Mouse (Mus musculus) adipocyte (in vitro differentiated cells): ENCODE measurements around the gene Gria4.
"Not testable (repeated sequence)": the region's sequence is repeated elsewhere in the genome, so short reads cannot be mapped to it uniquely, and the experiment has no call there.

ENCODE experiments used
- DNase-seq: peaks from one replicate; pipeline ENCODE4 v3.0.0-alpha.2; 2016; ENCODE audit warnings: low spot score

The Gria4 gene

DNA sequence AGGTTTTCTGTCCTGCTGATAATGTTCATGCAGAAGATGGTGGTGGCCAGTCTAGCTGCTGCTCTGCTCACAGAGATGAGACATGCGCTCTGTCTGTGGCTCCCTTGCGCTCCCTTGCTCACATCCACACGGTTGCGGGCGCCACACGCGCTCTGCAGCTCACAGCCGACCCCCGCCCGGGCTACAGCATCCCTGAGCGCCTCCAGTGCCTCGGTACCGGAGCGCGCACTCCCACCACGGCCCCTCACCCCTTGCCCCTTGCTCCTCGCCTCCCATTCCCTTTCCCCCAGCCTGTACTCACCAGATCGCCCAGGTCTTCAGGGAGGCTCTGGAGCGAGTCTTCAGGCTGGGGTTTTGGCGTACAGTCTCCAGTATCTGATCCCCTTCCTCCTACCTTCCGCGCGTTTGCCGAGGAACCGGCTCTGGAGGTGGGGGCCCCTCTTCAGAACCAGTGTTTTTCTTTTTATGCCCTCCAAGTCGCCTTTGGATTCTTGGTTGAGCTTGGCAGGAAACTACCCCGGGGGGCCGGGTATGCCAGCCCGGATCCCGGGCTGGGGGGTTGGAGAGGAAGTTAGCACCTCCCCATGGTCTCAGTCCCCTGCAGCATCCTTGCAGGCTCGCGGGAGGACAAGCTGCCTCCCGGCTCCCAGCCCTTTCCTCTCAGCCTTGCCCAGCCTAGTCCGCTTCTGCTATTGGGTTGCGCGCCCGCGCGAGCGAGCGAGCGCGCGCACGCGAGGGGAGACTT, at the start of gene Gria4:
Gene Gria4 (minus strand): TSS at position 691 of the 745 bp plus-strand sequence.
- DNase-seq: no peak

DNA sequence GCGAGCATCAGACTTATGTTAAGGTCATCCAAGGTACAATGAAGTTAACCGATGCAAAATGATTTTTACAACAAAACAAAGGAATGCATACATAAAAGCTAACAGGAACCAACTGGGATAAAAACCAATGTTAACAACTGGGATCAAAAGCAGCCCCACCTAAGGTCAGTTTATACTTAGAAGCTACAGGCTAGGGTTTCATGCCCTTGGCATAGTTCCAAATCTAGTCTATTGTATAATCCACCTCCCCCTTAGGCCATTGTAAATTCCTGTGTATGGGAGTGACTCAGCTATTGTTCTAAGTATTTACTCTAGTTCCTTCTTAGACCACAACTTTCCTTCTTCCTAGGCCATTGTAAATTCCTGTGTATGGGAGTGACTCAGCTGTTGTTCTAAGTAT, 14.9 kb upstream of the Gria4 start:
- DNase-seq: not testable (repeated sequence)

DNA sequence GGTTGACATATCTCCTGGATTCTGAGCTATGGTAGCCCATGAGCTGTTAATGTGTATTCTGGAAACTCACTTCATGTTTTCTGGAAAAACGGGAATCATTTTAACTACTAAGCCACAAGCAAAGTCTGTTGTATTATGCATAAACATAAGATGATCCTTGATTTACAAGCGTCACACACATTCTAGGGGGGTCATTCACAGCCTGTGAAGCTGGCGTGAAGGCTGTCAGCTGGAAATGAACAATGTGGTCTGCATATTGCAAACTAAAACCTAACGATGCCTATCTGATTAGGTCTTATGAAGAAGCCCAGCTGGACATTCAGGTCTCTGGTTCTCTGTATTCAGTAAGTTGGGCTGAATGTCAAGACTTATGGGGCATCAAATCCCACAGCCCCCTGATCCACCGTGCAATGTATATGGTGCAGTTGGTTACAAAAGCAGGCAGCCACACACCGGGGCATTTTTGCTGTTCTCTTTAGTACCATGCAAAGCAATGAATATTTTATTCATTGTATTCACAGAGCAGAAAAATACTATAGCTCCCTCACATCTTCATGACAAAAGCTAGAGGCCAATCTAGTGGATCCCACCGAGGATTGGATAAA, 7.2 kb upstream of the Gria4 start:
- no peak for DNase-seq

DNA sequence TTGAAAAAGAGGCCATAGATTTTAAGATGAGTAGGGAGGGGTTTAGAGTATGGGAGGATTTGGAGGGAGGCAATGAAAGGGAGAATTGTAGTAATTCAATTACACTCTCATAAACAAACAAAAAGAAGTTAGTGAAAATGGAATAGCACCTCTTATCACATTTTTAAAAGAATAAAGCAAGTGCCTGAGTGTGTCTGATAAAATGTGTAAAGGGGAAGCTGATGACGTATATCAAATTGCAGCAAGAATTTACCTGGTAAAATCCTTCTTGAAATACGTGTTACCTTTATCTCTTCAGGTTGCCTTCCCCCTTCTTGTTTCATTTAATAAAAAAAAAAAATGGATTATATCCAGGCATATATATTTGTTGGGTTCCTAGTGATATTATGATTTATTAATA, 1.4 kb upstream of the Gria4 start:
- no peak for DNase-seq

DNA sequence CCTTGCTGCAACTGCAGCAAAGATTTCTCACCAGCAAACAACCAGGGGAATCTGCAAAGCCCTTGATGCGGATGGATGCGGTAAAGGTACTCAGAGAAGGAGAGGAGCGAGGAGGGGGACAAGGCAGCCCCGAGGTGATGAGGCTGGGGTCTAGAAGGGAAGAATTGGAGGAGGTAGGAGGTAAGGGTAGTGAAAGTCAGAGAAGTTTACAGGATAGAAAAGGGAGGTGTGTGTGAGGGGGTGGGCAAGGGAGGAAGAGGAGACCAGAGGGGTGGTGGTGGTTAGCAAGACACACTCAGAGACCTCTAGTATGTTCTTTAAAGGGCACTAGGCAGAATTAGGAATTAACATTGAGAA, 233 bp upstream of the Gria4 start:
- no peak for DNase-seq

DNA sequence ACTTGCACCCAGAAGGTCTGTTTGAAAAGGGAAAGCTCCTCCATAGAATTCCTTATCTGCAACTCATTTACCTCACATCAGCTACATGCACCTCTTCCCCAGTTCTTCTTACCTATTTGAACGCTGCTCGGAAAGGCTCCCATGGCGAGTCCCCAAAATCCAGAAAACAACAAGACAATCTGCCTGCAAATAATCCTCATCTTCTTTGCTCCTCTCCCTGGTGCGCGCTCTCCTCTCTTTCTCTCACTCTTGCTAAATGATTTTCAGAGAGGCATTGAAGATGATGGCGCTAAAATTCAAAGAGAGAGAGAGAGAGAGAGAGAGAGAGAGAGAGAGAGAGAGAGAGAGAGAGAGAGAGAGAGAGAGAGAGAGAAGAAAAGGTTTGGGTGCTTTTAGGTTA, 959 bp downstream of the Gria4 start:
- DNase-seq: no peak

DNA sequence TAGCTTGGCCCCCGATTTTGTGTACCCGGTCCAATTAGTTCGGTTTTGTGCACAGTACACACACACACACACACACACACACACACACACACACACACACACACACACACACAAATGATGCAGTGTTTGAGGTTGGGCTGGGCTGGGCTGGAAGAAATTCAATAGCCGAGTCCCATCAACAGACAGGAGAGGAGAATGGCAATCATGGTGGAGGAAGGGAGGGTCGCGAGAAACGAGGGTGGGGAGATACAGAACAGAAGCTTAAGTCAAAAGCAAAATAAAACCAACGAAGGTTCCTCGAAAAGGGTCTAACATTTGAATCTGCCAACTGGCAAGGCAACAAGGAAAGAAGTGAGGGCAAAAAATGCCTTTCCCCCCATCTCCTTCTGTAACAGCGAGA, 1.6 kb downstream of the Gria4 start:
- DNase-seq: no peak

DNA sequence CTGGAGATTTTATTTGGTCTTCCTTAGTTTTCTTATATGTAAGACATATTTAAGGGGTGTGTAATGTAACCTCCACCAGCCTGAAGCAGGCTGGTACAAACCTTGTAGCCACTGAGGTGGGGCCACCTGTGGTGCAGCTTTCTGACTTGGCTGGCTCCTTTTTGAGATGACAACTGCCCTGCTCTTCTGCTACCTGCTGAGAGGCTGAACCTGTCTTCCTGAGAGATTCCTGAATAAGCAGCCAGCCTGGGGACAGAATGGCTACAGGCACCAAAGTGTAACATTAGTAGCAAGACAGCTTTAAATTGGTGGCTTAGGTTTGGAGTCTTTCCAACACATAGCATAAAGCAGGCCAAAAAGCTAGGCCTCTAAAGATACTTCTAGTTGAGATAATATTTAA, 46.6 kb downstream of the Gria4 start:
- DNase-seq: not testable (repeated sequence)

DNA sequence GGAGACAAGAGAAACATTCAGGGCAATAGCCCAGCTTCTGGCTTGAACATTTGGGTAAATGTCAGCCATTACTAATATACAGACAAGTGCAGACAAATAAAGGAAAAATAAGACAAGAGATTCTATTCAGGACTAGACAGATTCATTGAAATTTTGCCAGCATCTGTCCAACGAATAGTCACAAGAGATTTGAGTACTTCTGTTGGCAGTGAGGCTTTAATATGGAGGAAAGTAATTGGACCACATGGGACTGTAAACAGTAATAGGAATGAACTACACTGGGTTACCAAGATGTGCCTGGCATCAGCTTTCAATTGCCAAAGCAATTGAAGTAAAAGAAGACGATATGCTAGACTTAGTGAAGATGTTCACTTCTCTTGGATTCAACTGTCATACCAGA, 81.9 kb downstream of the Gria4 start:
- DNase-seq: no peak

DNA sequence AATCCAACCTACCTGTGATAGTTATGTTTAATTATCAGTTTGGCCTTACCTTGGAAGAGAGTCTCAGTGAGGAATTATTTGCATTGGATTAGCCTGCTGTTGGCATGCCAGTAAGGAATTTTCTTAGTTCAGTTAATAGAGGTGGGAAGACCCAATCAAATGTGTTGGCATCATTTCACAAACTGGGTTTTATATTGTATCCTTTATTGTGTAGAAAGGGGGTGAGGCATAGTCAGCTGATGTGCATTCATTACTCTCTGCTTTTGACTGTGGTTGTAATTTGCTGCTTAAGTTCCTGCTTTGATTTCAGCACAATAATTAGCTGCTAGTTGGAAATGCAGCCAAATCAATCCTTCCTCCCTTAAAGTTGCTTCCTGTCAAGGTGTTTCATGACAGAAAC, 83.7 kb downstream of the Gria4 start:
- no peak for DNase-seq

DNA sequence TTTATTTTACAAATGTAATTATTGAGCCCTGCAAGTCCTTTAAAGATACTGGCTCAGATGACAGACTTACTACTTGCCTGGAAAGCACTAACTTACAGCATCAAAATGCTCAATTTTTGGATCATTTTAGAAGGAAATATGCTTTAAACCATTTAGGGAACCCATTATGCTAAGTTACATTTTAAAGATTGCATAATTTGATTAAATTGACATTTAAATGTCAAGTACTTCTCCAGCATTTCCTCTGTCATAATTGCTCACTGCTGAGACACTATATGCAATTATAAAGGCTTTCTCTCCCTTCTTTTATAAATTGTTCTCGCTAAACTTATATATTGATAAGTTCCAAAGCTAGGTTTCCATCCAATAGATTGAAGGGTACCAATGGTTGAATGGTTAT, 108.9 kb downstream of the Gria4 start:
- DNase-seq: no peak

DNA sequence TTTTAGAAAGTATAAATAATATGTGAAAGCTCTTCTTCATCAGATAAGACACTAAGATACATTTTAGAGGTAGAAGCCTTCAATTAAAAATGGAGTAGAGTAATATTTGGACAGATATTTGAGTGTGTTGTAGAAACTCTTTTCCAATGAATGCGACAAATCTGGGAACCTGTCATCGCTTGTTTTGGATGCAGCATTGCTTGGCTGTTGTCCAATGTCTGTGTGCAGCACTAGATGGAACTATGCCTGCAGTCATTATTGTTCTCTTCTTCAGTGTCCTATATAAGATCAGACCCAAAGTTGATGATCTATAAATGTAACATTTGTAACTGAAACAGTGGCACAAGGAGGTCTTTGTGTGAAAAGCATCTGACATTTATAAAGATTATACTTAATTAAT, 115.8 kb downstream of the Gria4 start:
- no peak for DNase-seq

DNA sequence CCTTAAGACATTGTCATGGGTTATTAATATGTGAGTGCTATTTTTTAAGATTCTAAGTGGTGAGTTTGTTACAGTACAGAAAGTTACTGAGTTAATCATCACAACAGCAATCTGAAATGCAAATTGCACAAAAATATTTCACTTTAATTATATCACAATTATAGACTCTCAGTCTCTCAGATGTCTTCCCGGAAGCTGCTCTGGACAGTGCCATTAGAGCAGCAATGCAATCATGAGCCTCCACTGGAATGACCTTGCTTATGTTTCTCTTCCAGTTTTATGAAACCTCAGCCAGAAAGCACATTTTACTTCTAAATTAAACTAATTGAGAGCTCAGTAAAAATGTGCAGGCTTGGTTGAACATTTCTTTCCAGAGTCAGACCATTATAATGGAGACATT, 116.9 kb downstream of the Gria4 start:
- DNase-seq: no peak

DNA sequence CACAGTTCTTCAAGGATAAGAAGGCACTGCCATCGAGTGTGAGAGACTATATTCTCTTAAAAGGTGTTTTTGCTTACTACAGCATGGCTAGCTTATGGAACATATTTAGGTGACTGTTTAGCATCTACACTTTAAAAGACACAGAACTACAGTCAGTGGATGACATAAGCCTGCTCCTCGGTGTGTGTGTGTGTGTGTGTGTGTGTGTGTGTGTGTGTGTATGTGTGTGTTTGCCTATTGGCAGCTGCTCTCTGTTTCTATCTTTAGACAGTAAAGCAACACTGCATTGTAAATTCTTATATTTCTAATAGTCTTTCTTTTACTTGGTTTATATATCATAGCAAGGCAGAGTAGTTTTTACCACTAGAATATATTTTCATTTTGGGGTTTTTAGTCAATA, 130.3 kb downstream of the Gria4 start:
- DNase-seq: no peak

DNA sequence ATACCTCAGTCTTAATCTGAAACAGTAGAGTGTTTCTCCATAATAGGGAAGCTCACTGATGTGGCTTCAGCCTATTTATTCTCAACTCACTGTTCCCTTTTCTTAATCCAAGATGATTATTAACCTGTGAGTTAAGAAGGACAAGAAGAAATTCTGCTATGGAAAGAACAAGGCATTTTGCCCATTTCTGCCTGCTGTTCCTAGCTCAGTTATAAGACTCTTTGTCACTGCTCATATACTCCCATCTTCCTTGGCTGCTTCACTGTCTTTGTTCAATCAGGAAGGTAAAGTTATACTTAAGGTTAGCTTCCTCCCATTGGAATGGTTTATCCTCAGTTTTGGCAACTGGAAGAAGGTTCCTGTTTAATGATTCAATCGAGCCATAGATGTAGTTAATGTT, 133.6 kb downstream of the Gria4 start:
- no peak for DNase-seq

DNA sequence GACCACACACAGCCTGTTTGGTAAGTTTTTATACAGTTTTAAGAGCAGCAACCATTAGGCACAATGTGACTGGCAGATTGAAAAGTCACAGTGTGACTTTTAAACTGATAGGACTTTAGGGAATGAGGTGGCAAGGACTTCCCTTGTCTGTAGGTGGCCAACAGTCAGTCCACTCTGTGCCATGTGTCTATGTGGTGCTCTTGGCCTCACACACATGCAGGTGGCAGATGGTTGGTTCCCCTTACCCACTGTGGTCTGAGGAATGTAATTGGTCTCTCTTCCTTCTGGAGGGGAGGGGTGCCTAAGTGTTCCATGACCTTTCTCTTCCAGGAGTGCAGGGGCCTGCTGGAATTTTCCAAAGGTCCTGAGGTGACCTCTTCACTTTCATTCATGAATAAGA, 137.1 kb downstream of the Gria4 start:
- DNase-seq: no peak

DNA sequence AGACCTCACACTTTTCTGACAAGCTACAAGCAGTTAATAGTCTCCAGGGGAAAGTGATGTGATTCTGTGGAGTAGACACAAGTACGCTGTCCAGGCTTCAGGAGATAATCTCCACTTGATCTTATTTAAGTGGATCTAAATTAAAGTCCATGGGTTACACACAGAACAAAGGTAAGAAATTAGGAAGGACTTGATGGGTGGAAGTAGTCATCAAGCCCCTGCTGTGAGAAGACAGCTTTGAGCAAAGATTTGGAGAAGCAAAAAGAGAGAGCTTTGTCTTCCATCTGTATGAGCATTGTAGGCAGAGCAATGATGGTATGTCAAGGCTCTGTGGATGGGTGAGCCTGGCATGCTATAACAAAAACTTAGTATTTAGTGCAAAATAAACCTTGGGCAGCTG, 141.7 kb downstream of the Gria4 start:
- no peak for DNase-seq

DNA sequence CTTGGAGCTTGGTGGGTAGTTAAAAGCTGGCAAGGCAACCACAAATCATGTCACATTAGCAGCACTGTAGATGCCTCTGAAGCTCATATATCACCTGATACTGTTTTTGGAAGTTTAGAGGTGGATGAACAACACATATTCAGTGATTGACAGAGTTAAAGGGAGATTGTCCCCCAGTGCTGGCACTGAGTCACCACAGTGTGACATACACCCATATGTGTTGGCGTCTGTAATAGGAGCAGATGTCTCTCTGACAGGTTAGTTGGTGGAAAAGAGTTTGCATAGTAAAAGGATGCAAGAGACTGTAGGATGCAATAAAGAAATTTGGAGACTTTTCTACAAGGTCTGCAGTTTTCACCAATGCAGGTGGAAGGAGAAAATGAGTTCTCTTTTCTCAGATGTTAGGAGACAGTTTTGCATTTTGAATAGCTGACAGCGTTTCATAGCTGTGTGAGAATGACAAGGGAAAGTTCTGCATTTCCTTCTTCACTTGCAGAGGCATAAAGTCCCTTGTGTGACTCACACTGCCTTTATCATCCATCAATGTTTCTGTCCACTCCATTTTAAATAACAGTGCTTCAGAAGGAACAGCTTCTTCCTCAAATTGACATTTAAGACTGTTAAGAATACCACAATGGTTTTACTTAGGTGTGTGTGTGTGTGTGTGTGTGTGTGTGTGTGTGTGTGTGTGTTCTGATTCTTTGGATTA, 156.7 kb downstream of the Gria4 start:
- DNase-seq: no peak

DNA sequence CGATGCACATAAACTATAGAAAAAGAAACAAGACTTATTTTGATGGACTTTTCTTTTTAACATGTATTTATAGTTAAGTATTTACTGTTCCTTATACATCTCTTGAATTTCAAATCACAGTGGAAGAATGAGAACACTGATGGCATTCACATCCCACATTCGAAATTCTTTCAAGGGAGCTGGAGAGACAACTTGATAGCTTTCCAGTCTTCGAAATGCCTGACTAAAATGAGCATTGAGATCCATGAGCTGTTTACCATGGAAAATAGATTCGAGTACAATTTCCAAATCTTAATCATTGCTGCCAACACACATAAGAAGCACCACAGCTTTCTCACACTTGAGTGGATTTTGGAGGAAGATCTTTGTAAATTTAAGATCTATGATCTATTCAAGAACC, 164.1 kb downstream of the Gria4 start:
- no peak for DNase-seq

DNA sequence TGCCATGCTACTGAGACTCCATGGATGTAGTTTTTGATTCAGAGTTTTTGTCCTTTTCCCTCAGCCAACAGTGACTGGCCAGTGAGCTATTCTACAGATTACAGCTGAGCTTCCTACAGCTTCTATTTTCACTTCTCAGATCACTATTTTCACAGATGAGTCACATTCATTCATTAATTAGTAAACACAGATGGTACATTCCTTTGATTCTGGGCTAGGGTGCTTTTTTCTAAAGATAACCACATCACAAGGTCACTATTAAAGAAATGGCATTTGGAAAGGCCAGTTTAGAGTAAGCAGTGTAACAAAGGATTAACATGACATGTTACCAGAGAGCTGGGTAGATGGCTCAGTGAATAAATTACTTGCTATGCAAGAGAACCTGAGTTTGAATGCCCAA, 180.7 kb downstream of the Gria4 start:
- DNase-seq: no peak

DNA sequence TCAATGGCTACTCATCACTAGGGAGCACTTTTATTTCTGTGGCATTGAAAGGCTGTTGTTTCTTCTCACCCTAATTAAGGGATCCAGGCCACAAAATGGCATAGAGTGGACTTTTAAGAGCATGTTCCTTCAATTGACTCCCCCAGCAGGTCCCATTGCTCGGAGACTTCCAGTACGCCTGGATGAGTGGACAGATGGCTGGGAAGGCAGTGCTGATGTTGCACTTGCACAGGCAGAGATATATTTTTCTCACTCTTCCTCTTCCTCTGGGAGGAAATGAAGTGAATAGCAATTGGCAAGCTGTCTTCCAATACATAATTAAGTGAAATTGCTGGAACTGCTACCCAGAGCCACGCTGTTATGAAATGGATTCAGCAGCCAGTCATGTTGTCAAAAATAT, 190.7 kb downstream of the Gria4 start:
- no peak for DNase-seq

DNA sequence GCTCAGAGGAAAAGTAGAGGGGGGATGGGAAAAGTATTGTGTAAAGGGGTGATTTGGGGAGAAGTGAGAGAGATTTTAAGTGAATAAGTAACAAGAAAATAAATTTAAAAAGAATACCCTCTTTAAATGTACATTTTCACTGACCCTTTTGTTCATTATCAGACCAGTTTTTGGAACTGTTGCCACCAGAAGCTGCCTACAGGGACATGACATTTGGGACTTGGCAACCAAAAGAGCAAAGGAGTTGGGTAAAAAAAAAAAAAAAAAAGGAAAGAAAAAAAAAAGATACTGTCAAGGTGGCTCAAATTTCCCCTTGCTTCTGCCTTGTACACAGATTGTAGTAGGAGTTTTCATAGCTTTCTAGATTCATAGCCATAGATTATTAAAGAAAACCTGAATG, 191.8 kb downstream of the Gria4 start:
- DNase-seq: no peak

DNA sequence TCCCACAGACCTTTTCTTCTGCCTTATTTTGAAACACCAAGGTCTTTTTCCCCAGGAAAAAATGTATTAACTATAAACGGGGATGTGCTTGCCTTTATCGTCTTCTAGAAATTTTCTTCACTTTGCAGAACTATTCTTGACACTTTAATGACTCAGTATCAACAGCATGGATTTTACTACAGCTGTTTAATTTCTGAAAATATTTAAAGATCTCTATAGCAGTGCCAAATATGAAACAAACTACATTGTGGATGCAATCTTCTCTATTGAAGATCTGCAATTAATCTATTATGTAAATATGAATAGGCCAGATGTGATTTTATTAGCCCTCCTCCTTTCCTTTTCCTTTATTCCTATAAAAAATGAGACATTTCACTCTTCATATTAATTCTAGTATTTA, 194.2 kb downstream of the Gria4 start:
- DNase-seq: no peak

DNA sequence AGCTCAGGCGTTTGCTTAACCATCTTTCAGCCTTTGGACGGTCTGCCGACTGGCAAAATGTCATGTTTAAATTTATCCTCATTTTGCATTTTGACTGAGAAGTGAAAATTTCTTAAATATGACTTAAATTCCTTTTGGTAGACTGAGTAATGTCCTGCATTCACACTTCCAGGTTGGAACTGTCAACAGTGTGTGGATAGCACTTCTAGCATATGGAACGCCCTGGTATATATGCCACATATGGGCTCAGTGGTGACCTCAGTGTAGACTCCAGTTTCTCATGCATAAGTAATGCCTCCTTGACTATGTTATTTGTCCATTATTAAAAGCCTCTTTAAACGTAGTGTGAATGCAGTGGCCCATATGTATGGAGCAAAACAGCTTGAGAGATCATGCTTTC, 222.4 kb downstream of the Gria4 start:
- DNase-seq: no peak
